Mouse (Mus musculus): ENCODE data around the gene Gm17728.
"Not testable (repeated sequence)": the region's sequence is repeated elsewhere in the genome, so short reads cannot be mapped to it uniquely, and the experiment has no call there.

Gene Gm17728

DNA sequence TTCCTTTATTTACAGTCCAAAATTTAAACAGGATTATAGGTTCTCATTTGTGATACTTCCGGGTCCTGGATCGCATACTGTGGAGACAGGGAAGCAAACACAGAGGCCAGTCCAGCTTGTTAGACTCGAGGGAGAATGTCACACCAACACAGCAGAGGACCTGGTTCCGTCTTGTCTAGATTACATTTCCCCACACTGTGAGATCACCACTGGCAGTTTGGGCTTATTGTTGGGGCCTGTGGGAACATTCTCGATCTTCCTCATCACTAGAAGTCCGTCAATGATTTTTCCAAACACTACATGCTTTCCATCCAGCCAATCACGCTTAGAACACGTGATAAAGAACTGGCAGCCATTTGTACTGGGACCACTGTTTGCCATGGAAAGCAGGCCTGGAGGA, at the start of gene Gm17728:
Gene Gm17728, plus strand, starts transcription at position 301 of the 400 bp plus-strand sequence.
- in situ Hi-C loops (cut with MboI, MseI): not testable (repeated sequence)

- in situ Hi-C loops (cut with MboI, MseI): loop anchor here (25.0 kb wide), 1 partner anchor 990 kb away; no protein-coding TSS in a partner anchor
Measured at GRCm38 (mm10) chr17:9397493-9397892, 24.4 kb upstream of the Gm17728 start.

DNA sequence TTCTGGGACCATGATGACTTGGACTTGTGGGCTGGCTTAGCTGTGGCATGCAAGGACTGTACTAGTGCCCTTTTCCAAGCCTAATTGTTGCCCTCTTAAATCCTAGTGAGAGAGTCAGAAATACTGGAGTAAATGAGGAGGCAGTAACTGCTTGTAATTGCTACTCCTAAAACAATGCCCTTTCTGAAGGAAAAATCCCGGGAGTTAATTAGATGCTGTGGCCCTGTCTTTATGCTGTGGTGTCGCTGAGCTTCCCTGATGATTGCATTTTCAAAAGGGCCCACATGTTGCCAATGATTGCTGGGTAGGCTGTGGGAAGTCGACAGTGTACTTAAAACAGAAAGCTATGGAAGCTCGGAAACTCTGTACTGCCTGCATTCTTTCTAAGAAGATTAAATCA, 23.3 kb upstream of the Gm17728 start:
- in situ Hi-C loops (cut with MboI, MseI): loop anchor here (25.0 kb wide), 1 partner anchor 989 kb away; no protein-coding TSS in a partner anchor

- in situ Hi-C loops (cut with MboI, MseI): no loop called here
Measured at GRCm38 (mm10) chr17:9403991-9404390, 17.9 kb upstream of the Gm17728 start.

GRCm38 (mm10) chr17:9407640-9408039, 14.2 kb upstream of the Gm17728 start:
- in situ Hi-C loops (cut with MboI, MseI): no loop called here

DNA sequence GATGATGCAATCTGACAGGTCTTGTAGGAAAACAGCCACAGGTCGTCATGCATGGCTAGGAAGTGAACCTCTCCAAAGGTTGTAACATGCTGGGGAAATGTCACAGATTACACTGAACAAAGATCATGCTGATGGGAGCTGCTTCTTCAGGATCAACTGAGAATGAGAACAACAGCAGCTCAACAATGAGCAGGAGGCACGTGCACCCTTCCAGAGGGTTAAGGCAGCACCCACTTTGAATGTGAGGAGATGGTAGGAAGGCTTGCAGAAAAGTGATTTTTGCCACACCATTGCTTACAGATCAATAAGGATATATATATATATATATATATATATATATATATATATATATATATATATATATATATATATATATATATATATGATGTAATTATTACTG, 2.8 kb upstream of the Gm17728 start:
- in situ Hi-C loops (cut with MboI, MseI): no loop called here

GRCm38 (mm10) chr17:9428374-9428994, 6.6 kb downstream of the Gm17728 start:
- in situ Hi-C loops (cut with MboI, MseI): no loop called here

DNA sequence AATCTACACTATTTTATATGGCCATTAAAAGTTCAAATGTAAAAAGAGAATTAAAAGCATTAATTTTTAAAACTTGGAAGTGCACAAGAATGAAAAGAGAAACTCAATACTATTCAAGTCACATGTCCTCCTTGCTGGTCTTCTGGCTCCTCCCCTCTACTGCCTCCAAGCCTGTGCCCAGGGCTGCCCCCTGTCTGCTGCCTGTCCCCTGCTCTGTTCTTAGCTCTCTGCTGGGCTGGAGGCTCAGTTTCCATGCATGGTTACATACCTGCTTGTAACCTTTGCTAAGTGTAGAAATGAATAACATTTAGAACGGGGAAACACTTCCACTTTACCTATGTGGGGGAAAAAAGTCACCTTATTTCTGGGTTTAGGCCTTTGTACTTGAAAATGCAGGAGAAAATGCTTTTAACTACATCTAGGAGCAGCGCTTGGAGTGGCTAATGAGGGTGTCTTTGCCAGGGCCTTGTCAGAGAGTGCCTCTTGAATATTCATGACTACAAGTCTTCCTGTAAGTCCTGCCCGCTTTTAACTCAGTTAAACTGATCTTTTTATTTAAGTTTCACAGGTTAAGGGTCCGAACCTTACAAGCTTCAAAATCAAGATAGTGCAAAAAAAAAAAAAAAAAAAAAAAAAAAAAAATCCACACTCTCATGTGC, 18.3 kb downstream of the Gm17728 start:
- in situ Hi-C loops (cut with MboI, MseI): no loop called here

GRCm38 (mm10) chr17:9456406-9456805, 34.5 kb downstream of the Gm17728 start:
- in situ Hi-C loops (cut with MboI, MseI): no loop called here

DNA sequence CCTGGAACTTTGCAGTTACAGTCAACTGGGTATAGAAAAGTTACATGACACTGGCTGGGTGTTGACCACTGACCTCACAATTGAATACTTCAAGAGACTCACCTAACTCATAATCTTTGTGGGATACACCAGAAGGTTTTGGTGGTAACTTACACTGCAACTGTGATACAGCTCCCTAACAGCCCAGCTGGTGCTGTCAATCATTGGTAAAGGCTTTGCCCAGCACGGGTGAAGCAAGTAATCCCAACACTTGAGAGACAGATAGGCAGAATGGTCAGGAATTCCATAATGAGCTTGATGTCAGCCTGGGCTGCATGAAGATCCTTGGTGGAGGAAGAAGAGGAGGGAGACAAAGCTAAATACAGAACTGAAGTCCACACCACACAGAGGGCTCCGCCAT, 39.0 kb downstream of the Gm17728 start:
- in situ Hi-C loops (cut with MboI, MseI): no loop called here
